Mouse (Mus musculus) limb, embryonic 11.5 days (tissue): ENCODE data around the gene F10. TPM values are rescaled to one million over a fixed set of nuclear protein-coding genes. Genes with fewer than 3 reads are reported as not detected.

Source experiments
- ATAC-seq: fragments of 200-750 bp; cut with Nextera tagmentation; 2 replicates; pipeline ENCODE4 v1.8.0; 2017; ENCODE audit warnings: low read depth; ENCODE audit not compliant: insufficient number of reproducible peaks, low FRiP score, low TSS enrichment
- DNase-seq: peaks from one replicate; pipeline ENCODE4 v3.0.0-alpha.2; 2015; ENCODE audit warnings: low spot score
- H3K27ac ChIP-seq: fragments of 300-500 bp; sonication (generic); replicated peaks from 2 replicates; pipeline ENCODE4 v1.5.1; 2014; ENCODE audit warnings: low read depth, mild to moderate bottlenecking, low read length
- H3K27me3 ChIP-seq: fragments of 300-500 bp; sonication (generic); 2 replicates; pipeline ENCODE4 v1.6.1; 2014; ENCODE audit warnings: mild to moderate bottlenecking, low read length, mixed read lengths; ENCODE audit not compliant: control insufficient read depth, insufficient read depth
- H3K36me3 ChIP-seq: fragments of 300-500 bp; sonication (generic); 2 replicates; pipeline ENCODE4 v1.6.1; 2014; ENCODE audit warnings: mild to moderate bottlenecking, low read length, moderate library complexity, mixed read lengths; ENCODE audit not compliant: control insufficient read depth, insufficient read depth
- H3K4me1 ChIP-seq: fragments of 300-500 bp; sonication (generic); 2 replicates; pipeline ENCODE4 v1.6.1; 2014; ENCODE audit warnings: low read length, mixed read lengths; ENCODE audit not compliant: control insufficient read depth, insufficient read depth
- H3K4me2 ChIP-seq: fragments of 300-500 bp; sonication (generic); 2 replicates; pipeline ENCODE4 v1.6.1; 2014; ENCODE audit warnings: low read depth, mild to moderate bottlenecking, moderate library complexity; ENCODE audit not compliant: severe bottlenecking
- H3K4me3 ChIP-seq: fragments of 300-500 bp; sonication (generic); 2 replicates; pipeline ENCODE4 v1.5.1; 2014; ENCODE audit warnings: low read depth, low read length
- H3K9ac ChIP-seq: fragments of 300-500 bp; sonication (generic); 2 replicates; pipeline ENCODE4 v1.6.1; 2014; ENCODE audit warnings: mild to moderate bottlenecking, low read length
- H3K9me3 ChIP-seq: fragments of 300-500 bp; sonication (generic); 2 replicates; pipeline ENCODE4 v1.6.1; 2016; ENCODE audit warnings: low read length; ENCODE audit not compliant: control insufficient read depth
- WGBS: fragments of 180-500 bp; shearing (Covaris S2); extraction: QIAGEN DNeasy Blood & Tissue Kit; methylation state at CpG from one replicate; pipeline ENCODE4 v1.1.7; 2014; 5-methylcytosine and 5-hydroxymethylcytosine counted together
- polyA plus RNA-seq: library from polyadenylated mRNA; unstranded; fragments of >200 nt; fragmentation: Nextera tagmentation; extraction: Ambion mirVana; gene quantifications from 2 replicates; pipeline ENCODE4 v1.2.1, GENCODE M21; 2014

F10 gene
- polyA plus RNA-seq, 1 experiment from 2014 or later, result 1.1 TPM

GRCm38 (mm10) chr8:12999793-13000192 lies 37.3 kb upstream of the F10 start:
- ATAC-seq, result no peak
- no peaks in the 10 kb centered on the region for H3K9me3 ChIP-seq

GRCm38 (mm10) chr8:13007458-13007857 lies 29.6 kb upstream of the F10 start:
- Histone ChIP-seq H3K36me3 (peaks cover 4% of the 10 kb centered on the region; the same call in 1 of the 2 replicates), H3K9ac (no peak overlapping the region), H3K9me3 (no peaks in the 10 kb centered on the region; the same call in 1 of the 2 replicates), H3K27me3 (no peaks in the 10 kb centered on the region), H3K4me2 (no peak overlapping the region), H3K4me3 (no peak overlapping the region), H3K27ac (no peak overlapping the region), H3K4me1 (no peaks in the 10 kb centered on the region)
- WGBS, result 62% methylated on average over 4 of the region's 4 CpGs
- DNase-seq (no peak), ATAC-seq (no peak)

More at GRCm38 (mm10) chr8:12999793-13000192, 37.3 kb upstream of the F10 start:
- H3K4me3 ChIP-seq, result no peak overlapping the region
- peaks cover 4% of the 10 kb centered on the region; the same call in 1 of the 2 replicates for H3K36me3 ChIP-seq
- H3K9ac ChIP-seq, result no peak overlapping the region
- peaks cover 11% of the 10 kb centered on the region; the same call in 1 of the 2 replicates for H3K4me1 ChIP-seq
- DNase-seq, result no peak
- no peak overlapping the region for H3K4me2 ChIP-seq
- no peak overlapping the region for H3K27ac ChIP-seq
- H3K27me3 ChIP-seq, result no peaks in the 10 kb centered on the region
- 86% methylated on average over 9 of the region's 9 CpGs for whole genome bisulfite sequencing

DNA sequence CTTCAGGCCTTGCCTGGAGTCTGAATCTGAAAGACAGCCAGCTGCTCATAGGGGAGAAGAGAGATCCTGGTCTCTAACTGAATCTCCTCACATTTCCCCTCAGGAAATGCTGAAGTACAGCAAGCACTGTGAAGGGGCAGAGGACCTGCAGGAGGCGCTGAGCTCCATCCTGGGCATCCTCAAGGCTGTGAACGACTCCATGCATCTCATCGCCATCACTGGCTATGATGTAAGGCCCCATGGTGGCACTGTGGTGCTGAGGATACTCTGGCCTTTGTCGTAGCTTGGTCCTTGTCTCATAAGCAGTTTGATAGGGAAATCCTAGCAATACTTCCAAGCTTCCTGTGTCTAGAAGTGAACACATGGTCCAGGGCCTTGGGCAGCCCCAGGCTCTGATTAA lies 26.8 kb upstream of the F10 start:
- ATAC-seq (no peak), DNase-seq (no peak)
- no peak overlapping the region for H3K4me3 ChIP-seq
- no peaks in the 10 kb centered on the region for H3K27me3 ChIP-seq
- H3K4me2 ChIP-seq, result no peak overlapping the region
- no peaks in the 10 kb centered on the region for H3K4me1 ChIP-seq
- no peak overlapping the region for H3K9ac ChIP-seq
- peaks cover 4% of the 10 kb centered on the region; the same call in 1 of the 2 replicates for H3K36me3 ChIP-seq
- H3K27ac ChIP-seq, result no peak overlapping the region
- 46% methylated on average over 4 of the region's 4 CpGs for WGBS
- no peaks in the 10 kb centered on the region; the same call in 1 of the 2 replicates for H3K9me3 ChIP-seq

GRCm38 (mm10) chr8:13019560-13019959 lies 17.5 kb upstream of the F10 start:
- Histone ChIP-seq H3K36me3 (no peaks in the 10 kb centered on the region), H3K27me3 (no peaks in the 10 kb centered on the region), H3K9me3 (no peaks in the 10 kb centered on the region), H3K4me1 (no peaks in the 10 kb centered on the region), H3K4me2 (no peak overlapping the region), H3K4me3 (no peak overlapping the region), H3K27ac (no peak overlapping the region), H3K9ac (no peak overlapping the region)
- WGBS, result 57% methylated on average over 4 of the region's 4 CpGs
- DNase-seq (no peak), ATAC-seq (no peak)

DNA sequence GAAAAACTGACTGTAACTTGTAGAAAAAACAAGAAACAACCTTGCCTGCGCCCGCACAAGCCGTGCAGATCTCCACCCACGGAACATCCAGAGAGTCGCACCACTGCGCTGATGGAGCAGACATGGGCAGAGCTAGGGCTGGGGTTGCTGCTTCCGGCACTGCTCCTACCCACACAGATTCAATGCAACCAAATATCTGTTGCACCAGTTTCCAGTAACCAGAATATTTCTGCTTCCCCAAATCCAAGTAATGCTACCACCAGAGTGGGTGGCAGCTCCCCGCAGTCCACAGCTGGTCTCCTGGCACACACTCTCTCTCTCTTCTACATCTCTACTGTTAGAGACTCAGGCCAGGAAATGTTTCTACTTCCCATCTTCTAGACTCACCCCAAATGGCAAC lies 15.3 kb upstream of the F10 start:
- no peaks in the 10 kb centered on the region for H3K4me1 ChIP-seq
- WGBS, result 92% methylated on average over 8 of the region's 8 CpGs
- H3K9me3 ChIP-seq, result no peaks in the 10 kb centered on the region
- ATAC-seq (no peak), DNase-seq (no peak)
- no peak overlapping the region for H3K4me2 ChIP-seq
- no peaks in the 10 kb centered on the region for H3K36me3 ChIP-seq
- no peak overlapping the region for H3K4me3 ChIP-seq
- no peaks in the 10 kb centered on the region for H3K27me3 ChIP-seq
- H3K27ac ChIP-seq, result no peak overlapping the region
- no peak overlapping the region for H3K9ac ChIP-seq

DNA sequence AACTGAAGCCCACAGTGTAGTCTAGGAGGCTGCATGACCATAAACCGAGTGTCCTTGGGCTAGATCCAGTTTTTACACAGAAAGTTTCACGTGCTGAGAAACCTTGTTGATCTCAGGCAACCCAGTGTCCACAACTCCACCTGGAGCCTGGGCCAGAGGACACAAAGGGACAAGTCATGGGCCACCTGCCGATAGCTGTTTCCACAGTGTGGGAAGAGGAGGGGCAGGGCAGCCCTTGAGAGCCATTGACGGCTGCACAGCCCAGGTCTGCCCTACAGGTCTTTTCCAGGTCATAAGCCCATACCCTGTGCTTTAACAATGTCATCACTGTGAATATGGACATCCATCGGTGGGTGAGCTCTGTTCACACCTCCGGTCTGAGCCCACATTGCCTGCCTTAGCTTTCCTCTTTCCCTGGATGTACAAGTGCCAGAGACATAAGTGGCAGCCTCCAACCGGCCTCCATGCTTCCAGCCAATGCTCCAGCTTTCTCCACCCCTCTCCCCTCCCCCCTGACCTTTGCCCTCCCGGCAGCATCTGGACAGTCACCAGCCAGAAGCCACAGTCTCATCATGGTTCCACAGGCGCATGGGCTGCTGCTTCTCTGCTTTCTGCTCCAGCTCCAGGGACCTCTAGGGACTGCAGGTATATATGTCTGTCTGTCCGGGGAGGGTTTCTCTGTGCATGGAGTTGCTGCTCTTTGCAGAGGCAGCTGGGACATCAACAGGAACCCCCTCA lies 11.5 kb upstream of the F10 start, which contains the start of gene F7:
Gene F7 (plus strand): TSS at position 548 of the 738 bp plus-strand sequence.
- Histone ChIP-seq H3K9ac (no peak within 1 kb of the TSS), H3K4me2 (no peak within 1 kb of the TSS), H3K9me3 (no peaks in the 10 kb centered on the region), H3K4me3 (no peak within 1 kb of the TSS), H3K4me1 (no peaks in the 10 kb centered on the region), H3K27ac (no peak within 1 kb of the TSS), H3K36me3 (no peaks in the 10 kb centered on the region), H3K27me3 (no peaks in the 10 kb centered on the region)
- WGBS, result 59% methylated on average over 10 of the region's 10 CpGs
- no peak for DNase-seq
- no peak for ATAC-seq

- H3K27ac ChIP-seq, result no peak overlapping the region
- WGBS, result 90% methylated on average over 5 of the region's 5 CpGs
These were observed 9.5 kb upstream of the F10 start for GRCm38 (mm10) chr8:13027615-13028014.

DNA sequence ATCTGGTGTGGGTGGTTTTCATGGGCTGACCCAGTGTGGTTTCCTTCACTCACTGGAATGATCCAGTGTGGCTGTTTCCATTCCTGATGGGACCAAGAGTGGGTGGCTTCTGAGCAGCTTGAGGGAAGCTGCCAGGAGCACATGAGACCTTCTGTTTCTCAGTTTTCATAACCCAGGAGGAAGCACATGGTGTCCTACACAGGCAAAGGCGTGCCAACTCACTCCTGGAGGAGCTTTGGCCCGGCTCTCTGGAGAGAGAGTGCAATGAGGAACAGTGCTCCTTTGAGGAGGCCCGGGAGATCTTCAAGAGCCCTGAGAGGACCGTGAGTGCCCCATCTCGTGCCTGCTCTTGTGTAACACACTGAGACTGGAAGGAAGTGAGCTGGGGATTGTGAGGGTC lies 8.6 kb upstream of the F10 start:
- no peaks in the 10 kb centered on the region for H3K27me3 ChIP-seq
- no peaks in the 10 kb centered on the region for H3K36me3 ChIP-seq
- no peak overlapping the region for H3K27ac ChIP-seq
- H3K4me1 ChIP-seq, result no peaks in the 10 kb centered on the region
- no peak overlapping the region for H3K9ac ChIP-seq
- WGBS, result 82% methylated on average over 5 of the region's 5 CpGs
- DNase-seq (no peak), ATAC-seq (no peak)
- H3K4me3 ChIP-seq, result no peak overlapping the region
- H3K4me2 ChIP-seq, result no peak overlapping the region
- no peaks in the 10 kb centered on the region for H3K9me3 ChIP-seq

More at GRCm38 (mm10) chr8:13027615-13028014, 9.5 kb upstream of the F10 start:
- Histone ChIP-seq H3K27me3 (no peaks in the 10 kb centered on the region), H3K9ac (no peak overlapping the region), H3K4me3 (no peak overlapping the region), H3K36me3 (no peaks in the 10 kb centered on the region), H3K4me1 (no peaks in the 10 kb centered on the region), H3K4me2 (no peak overlapping the region), H3K9me3 (no peaks in the 10 kb centered on the region)
- no peak for ATAC-seq
- no peak for DNase-seq
